Mouse (Mus musculus) heart, adult 8-10 months (tissue): ENCODE data around the gene Smarcc1. TPM values are rescaled to one million over a fixed set of nuclear protein-coding genes. Genes with fewer than 3 reads are reported as not detected.

Experiments
- DNase-seq: peaks from one replicate; pipeline ENCODE4 v3.0.0; 2022; ENCODE audit warnings: low spot score
- microRNA-seq: library from miRNA; unstranded; fragments of <30 nt; microRNA quantifications from one replicate; pipeline ENCODE4 v1.2.0, GENCODE M21; 2022
- total RNA-seq, 4 experiments: library from RNA; stranded (reverse); gene quantifications; 2 replicates each; pipeline ENCODE4 v1.2.4; 2022

Gene Smarcc1
- total RNA-seq, 4 experiments from 2014 or later = 24.9 to 28.4 (median 26.8) TPM

DNA sequence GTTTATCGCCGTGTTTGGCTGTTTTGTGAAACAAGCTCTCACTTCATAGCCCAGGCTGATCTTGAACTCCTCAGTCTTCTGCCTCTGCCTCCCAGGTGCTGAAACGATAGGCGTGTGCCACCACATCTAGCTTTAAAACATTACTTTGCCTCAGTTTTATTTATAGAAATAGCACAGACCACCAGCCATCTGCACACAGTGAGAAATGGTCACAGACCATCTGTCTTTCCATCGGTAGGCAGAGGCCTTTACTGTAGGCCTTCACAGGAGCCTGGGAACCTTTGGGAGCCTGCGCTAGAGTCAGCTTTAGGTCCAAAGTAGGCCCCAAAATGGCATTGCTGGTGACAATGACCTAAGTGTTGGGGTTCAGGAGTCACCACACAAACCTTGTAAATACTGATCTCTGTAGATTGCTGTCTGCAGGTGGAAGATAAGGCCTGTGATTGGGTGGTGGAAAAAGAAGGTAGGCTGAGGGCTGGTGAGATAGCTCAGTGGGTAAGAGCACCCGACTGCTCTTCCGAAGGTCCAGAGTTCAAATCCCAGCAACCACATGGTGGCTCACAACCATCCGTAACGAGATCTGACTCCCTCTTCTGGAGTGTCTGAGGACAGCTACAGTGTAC is 166.7 kb downstream of the Smarcc1 start:
- DNase-seq = no peak

DNA sequence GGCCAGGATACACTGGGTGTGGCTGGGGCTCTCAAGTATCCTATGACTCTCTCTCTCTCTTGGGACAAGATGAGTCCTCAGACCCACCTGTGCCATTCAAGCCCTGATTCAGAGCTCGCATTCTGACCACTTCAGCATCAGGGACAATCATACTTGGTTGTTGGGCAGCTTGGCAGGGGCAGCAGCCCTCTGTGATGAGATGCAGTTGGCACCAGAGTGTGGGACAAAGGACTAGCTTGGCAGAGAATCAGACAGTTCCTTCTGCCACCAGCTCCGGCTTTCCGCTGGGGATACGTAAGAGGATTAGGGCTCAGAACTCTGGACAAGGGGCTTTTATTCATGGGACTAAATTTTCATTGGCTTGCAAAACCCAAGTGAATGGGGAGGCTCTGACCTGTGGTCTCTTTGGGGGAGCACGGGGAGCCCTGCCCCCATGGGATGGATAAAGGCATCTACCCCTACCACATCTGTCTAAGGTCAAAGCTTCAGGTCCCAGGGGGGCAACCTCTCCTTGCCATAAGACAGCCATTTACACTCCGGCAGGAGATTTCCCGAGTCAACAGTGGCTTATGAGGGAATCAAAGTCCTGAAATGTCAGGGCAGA is 169.9 kb downstream of the Smarcc1 start:
- no peak for DNase-seq

Small RNA genes lying within 50 kb of the gene (microRNA-seq; reads per million reads assigned to microRNA genes)
- 32.2 reads per million, percentile 43 among the genes with 10 or more reads in this experiment for gene Mir6236

Other genes with a start within 250 kb of the Smarcc1 start
- 1 to 10 TPM; 4.8 to 5.6 (median 5.2) TPM for gene Cdc25a, start 242.1 kb upstream of the Smarcc1 start, total RNA-seq
- gene Map4, start 186.2 kb upstream of the Smarcc1 start, total RNA-seq = 100 to 1,000 TPM; 319 to 422 (median 395) TPM
- 10 to 100 TPM; 56.4 to 62.2 (median 58.2) TPM for gene Dhx30, start 122 bp downstream of the Smarcc1 start, total RNA-seq
- under 1 TPM; 0.12 to 0.41 (median 0.19) TPM for gene Cspg5, start 126.1 kb downstream of the Smarcc1 start, total RNA-seq
- 1 to 10 TPM; 2.6 to 3.3 (median 3.1) TPM for gene Elp6, start 187.5 kb downstream of the Smarcc1 start, total RNA-seq
- 10 to 100 TPM; 23.7 to 34.9 (median 29.3) TPM for gene Scap, start 215.6 kb downstream of the Smarcc1 start, total RNA-seq